Mouse (Mus musculus): ENCODE measurements at regions not wholly inside any gene's neighbourhood (a gene's known extent, or its start where the extent isn't known, plus 50 kb on each side); places are given as distances from the start of the nearest gene placed in this dataset.
A peak's percentile ranks its signal among the peaks of the same experiment; 100 is the strongest.

- no peak for ATAC-seq (ENCODE audit: low FRiP score, low read depth)
- Histone ChIP-seq H3K4me3 (no peak overlapping the region), H3K27ac (replicated peaks) (no peak overlapping the region), H3K9me3 (no peaks in the 10 kb centered on the region), H3K4me1 (replicated peaks) (peaks cover 6% of the 10 kb centered on the region), H3K4me2 (no peak overlapping the region), H3K27me3 (no peaks in the 10 kb centered on the region), H3K36me3 (no peaks in the 10 kb centered on the region), H3K9ac (no peak overlapping the region)
These were observed 117.9 kb downstream of the Icos start for GRCm38 (mm10) chr1:61095481-61096165.

DNA sequence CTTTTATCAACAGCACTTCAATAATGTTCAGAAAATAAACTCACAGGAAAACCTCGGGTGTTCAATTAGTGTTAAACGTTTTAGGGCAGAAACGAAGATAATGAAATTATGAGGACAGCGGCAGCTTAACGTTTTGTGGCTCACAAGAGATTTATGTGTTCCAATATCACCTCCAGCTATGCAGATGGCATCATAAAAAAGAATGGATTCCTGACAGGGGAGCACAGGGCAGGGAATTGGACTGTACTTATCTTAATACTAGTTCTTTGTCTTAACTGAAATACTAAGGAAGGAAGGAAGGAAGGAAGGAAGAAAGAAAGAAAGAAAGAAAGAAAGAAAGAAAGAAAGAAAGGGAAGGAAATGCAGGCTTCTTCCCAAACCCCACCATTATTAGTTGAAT is 121.6 kb downstream of the Icos start:
- Histone ChIP-seq H3K4me3 (no peak overlapping the region), H3K4me2 (no peak overlapping the region), H3K27ac (replicated peaks) (peak overlapping the region; percentile 45; the same call in 1 of the 2 replicates), H3K9ac (no peak overlapping the region), H3K4me1 (replicated peaks) (peaks cover 6% of the 10 kb centered on the region), H3K36me3 (no peaks in the 10 kb centered on the region), H3K9me3 (no peaks in the 10 kb centered on the region), H3K27me3 (no peaks in the 10 kb centered on the region)
- WGBS: 37% methylated on average over 5 of the region's 5 CpGs
- ATAC-seq (ENCODE audit: low FRiP score, low read depth): no peak

DNA sequence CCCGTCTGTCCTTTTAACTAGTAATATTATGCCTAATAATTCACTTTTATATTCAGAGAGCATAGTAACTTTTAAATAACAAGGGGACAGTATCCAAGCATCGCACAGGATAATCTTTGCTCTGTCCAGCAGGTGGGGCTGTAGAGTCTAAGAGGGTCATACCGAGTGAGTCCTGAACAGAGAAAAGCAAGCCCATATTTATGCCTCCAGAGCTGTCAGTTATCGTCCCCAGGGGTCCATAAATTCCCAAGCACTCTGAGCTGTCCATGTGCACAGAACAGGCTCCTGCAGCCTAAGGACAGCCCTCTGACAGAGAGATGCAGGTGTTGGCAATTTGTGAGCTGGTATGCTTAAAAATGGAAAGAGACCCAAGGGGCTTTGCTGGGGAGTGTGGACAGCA is 124.0 kb downstream of the Icos start:
- H3K4me3 ChIP-seq: no peak overlapping the region
- H3K27ac ChIP-seq (replicated peaks): no peak overlapping the region
- no peaks in the 10 kb centered on the region for H3K9me3 ChIP-seq
- no peak for ATAC-seq (ENCODE audit: low FRiP score, low read depth)
- no peaks in the 10 kb centered on the region for H3K27me3 ChIP-seq
- no peak overlapping the region for H3K9ac ChIP-seq
- no peak overlapping the region for H3K4me2 ChIP-seq
- peaks cover 6% of the 10 kb centered on the region for H3K4me1 ChIP-seq (replicated peaks)
- WGBS: 66% methylated on average over 4 of the region's 4 CpGs
- no peaks in the 10 kb centered on the region for H3K36me3 ChIP-seq

DNA sequence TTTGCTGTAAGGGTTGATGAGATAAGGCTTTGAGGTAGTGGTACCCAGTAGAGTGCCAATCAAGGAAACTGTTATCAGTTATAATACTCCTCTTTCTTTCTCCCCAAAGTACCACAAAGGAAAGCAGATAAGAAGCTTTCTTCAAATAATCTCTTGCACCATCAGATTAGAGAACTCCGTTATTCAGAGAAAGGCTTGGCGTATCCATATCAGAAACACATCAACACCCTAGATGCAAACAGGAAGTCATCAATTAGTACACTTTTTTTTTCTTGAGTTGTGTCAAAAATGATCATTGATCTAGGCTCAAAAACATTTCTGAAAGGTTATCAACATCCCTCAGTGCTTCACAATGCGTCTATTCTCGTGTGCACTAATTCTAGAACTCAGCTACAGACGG is 124.6 kb downstream of the Icos start:
- Histone ChIP-seq H3K27ac (replicated peaks) (no peak overlapping the region), H3K4me2 (no peak overlapping the region), H3K9me3 (no peaks in the 10 kb centered on the region), H3K9ac (no peak overlapping the region), H3K4me3 (no peak overlapping the region), H3K4me1 (replicated peaks) (peaks cover 6% of the 10 kb centered on the region), H3K36me3 (no peaks in the 10 kb centered on the region), H3K27me3 (no peaks in the 10 kb centered on the region)
- 72% methylated on average over 5 of the region's 5 CpGs for WGBS
- ATAC-seq (ENCODE audit: low FRiP score, low read depth): no peak

- Histone ChIP-seq H3K27me3 (no peaks in the 10 kb centered on the region), H3K4me2 (no peak overlapping the region), H3K9ac (no peak overlapping the region), H3K36me3 (no peaks in the 10 kb centered on the region), H3K9me3 (no peaks in the 10 kb centered on the region), H3K4me1 (replicated peaks) (peaks cover 6% of the 10 kb centered on the region), H3K27ac (replicated peaks) (no peak overlapping the region), H3K4me3 (no peak overlapping the region)
- WGBS: 87% methylated on average over 12 of the region's 12 CpGs
- ATAC-seq (ENCODE audit: low FRiP score, low read depth): no peak
These were observed 125.9 kb downstream of the Icos start for GRCm38 (mm10) chr1:61103581-61103980.

DNA sequence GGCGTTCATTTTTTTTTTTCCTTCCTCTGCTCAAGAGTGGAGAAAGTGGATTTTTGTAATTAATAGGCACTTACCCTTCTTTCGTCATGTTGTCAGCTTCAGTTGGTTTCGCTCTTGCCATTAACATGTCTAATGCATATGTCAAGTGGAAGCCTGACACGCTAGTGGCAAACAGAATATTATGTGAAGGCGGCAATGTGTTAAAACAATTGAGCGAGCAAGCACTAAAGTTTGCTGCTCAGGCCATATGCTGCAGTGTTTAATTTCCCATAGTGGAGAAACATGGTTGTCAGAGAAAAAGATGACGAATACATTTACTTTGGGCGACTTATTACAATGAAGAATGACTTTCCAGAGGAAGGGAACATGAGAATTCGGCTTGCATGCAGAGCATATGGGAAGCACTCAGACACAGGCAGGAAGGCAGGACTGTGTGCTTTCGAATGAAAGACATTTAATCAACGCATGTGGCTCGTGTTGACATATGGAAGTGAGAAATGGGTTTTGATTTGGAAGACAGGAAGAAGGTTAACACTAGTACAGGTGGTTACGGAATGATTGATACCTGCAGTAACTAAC is 134.1 kb downstream of the Icos start:
- H3K36me3 ChIP-seq: no peaks in the 10 kb centered on the region
- H3K9me3 ChIP-seq: no peaks in the 10 kb centered on the region
- H3K27ac ChIP-seq (replicated peaks): no peak overlapping the region
- 71% methylated on average over 13 of the region's 13 CpGs for WGBS
- H3K4me2 ChIP-seq: no peak overlapping the region
- no peaks in the 10 kb centered on the region for H3K27me3 ChIP-seq
- H3K4me1 ChIP-seq (replicated peaks): no peaks in the 10 kb centered on the region
- no peak overlapping the region for H3K9ac ChIP-seq
- H3K4me3 ChIP-seq: no peak overlapping the region
- no peak for ATAC-seq (ENCODE audit: low FRiP score, low read depth)

GRCm38 (mm10) chr1:61117535-61117934 is 139.8 kb downstream of the Icos start:
- H3K27ac ChIP-seq (replicated peaks): no peak overlapping the region
- WGBS: 25% methylated on average over 10 of the region's 10 CpGs

DNA sequence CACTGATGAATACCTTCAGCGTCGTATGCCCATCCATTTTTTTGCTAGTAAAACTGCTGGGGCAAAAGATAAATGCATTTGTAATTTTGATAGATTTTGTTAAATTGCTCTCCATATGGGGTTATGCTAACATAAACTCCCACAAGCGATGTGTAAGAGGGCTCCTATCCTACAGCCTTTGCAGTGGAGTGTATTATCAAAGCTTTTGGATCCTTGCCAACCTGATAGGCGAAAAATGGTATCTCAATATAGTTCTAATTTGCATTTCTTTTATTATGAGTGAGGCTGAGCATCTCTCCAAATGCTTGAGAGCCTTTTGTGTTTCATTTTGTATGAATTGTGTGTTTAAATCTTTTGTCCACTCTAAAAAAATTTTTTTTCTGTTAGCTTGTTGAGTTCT is 140.3 kb downstream of the Icos start:
- no peak overlapping the region for H3K27ac ChIP-seq (replicated peaks)
- H3K36me3 ChIP-seq: no peaks in the 10 kb centered on the region
- no peaks in the 10 kb centered on the region for H3K9me3 ChIP-seq
- H3K27me3 ChIP-seq: no peaks in the 10 kb centered on the region
- H3K4me1 ChIP-seq (replicated peaks): no peaks in the 10 kb centered on the region
- 38% methylated on average over 4 of the region's 4 CpGs for WGBS
- no peak overlapping the region for H3K4me3 ChIP-seq
- ATAC-seq (ENCODE audit: low FRiP score, low read depth): no peak
- H3K4me2 ChIP-seq: no peak overlapping the region
- H3K9ac ChIP-seq: no peak overlapping the region

More at GRCm38 (mm10) chr1:61117535-61117934, 139.8 kb downstream of the Icos start:
- Histone ChIP-seq H3K9ac (no peak overlapping the region), H3K4me1 (replicated peaks) (no peaks in the 10 kb centered on the region), H3K9me3 (no peaks in the 10 kb centered on the region), H3K4me2 (no peak overlapping the region), H3K36me3 (no peaks in the 10 kb centered on the region), H3K27me3 (no peaks in the 10 kb centered on the region), H3K4me3 (no peak overlapping the region)
- ATAC-seq (ENCODE audit: low FRiP score, low read depth): no peak

DNA sequence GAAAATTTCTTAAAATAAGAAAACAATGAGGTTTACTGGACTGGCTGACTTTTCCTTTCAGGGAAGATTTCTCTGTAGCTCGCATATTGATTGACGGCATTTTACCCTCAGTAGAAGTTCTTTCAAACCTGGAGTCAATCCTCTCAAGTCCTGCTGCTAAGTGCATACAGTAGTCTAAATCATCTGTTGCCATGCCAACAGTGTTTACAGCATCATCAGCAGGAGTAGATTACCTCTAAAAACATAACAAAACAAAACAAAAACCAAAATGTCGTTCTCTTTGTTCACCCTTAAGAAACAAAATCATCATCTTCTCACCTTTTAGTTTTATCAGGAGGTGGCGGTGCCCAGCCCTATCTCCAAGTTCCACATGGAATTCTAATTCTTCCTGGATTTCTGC is 143.8 kb downstream of the Icos start:
- 65% methylated on average over 4 of the region's 4 CpGs for WGBS
- Histone ChIP-seq H3K9me3 (no peaks in the 10 kb centered on the region), H3K27me3 (no peaks in the 10 kb centered on the region), H3K4me1 (replicated peaks) (no peaks in the 10 kb centered on the region), H3K4me3 (no peak overlapping the region), H3K27ac (replicated peaks) (no peak overlapping the region), H3K9ac (no peak overlapping the region), H3K4me2 (no peak overlapping the region), H3K36me3 (no peaks in the 10 kb centered on the region)
- ATAC-seq (ENCODE audit: low FRiP score, low read depth): no peak

- H3K27me3 ChIP-seq: no peaks in the 10 kb centered on the region
- no peak overlapping the region for H3K4me3 ChIP-seq
- no peak overlapping the region for H3K27ac ChIP-seq (replicated peaks)
- H3K4me2 ChIP-seq: no peak overlapping the region
- no peaks in the 10 kb centered on the region for H3K9me3 ChIP-seq
- no peaks in the 10 kb centered on the region for H3K4me1 ChIP-seq (replicated peaks)
- ATAC-seq (ENCODE audit: low FRiP score, low read depth): no peak
- H3K36me3 ChIP-seq: no peaks in the 10 kb centered on the region
- WGBS: 94% methylated on average over 2 of the region's 2 CpGs
- H3K9ac ChIP-seq: no peak overlapping the region
These were observed 147.4 kb downstream of the Icos start for GRCm38 (mm10) chr1:61125127-61125526.

DNA sequence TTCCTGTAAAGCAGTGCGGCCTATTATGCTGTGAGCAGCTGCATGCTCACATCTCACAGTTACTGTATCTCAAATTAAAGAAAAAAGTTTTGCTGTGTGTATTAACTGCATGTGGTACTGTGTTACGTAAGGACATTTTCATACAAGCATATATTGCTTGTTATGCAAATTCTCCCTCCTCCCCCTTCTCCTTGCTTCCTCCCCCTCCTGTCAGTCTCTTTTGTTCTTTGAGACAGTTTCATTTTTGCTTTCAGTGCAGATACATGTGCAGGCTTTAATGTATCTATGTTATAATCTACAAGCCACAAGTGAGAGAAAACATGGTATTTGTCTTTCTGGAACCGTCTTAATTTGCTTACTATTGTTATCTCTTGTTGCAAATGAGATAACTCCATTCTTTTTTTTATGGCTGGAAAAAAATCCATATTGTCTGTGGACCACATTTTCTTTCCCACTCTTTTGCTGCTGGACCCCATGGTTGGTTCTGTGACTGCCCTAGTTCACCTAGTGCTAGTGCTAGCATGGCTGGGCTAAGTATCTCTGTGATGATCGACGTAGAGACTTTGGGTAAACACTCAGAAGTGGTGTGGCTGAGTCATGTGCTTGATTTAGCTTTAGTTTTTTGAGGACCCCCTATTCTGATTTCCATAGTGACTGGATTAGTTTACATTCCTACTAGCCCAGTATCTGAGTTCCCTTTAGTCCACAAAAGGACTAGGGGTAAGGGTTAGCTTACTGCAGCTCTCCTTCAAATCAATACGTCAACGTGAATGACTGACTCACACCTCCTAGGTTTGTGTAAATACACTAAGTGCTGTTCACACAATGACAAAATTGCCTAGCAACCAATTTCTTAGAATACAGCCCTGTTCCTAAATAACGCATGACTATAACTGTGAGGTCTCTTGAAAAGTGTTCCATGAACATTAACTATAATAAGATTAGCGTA is 158.1 kb downstream of the Icos start:
- Histone ChIP-seq H3K27ac (replicated peaks) (no peak overlapping the region), H3K9ac (no peak overlapping the region), H3K27me3 (no peaks in the 10 kb centered on the region), H3K4me1 (replicated peaks) (peaks cover 23% of the 10 kb centered on the region), H3K4me3 (no peak overlapping the region), H3K4me2 (no peak overlapping the region), H3K9me3 (no peaks in the 10 kb centered on the region), H3K36me3 (no peaks in the 10 kb centered on the region)
- 64% methylated on average over 9 of the region's 9 CpGs for WGBS
- ATAC-seq (ENCODE audit: low FRiP score, low read depth): no peak

DNA sequence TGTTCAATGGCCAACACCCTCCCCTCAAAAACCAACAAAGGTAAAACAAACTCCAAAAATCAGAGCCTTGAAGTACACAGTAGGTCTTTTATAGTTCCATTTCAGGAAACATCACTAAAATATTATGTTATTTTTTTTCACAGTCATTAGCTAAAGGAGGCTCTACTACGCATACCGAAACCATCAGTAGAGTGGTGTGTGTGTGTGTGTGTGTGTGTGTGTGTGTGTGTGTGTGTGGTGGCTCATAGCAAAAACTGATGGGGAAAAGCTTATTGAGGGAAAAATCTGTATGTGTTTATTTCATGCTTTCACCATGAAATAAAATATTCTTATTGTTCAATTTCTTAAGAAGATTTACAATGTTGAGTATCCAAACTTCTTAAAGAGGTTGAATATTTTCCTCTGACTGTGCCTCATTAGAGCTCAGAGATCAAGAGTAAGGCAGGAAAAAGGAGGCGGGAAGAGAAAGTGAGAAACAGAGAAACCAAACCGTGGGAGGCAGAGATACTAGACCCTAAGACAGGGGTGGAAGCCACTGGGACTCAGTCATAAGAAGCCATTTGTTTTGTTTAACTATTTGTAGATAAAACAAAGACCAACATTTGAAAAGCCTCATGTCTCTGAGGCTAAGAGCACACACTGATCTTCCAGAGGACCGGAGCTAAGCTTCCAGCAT is 159.6 kb downstream of the Icos start:
- Histone ChIP-seq H3K9me3 (no peaks in the 10 kb centered on the region), H3K9ac (no peak overlapping the region), H3K36me3 (no peaks in the 10 kb centered on the region), H3K27ac (replicated peaks) (no peak overlapping the region), H3K4me2 (no peak overlapping the region), H3K4me1 (replicated peaks) (peaks cover 36% of the 10 kb centered on the region), H3K27me3 (no peaks in the 10 kb centered on the region), H3K4me3 (no peak overlapping the region)
- ATAC-seq (ENCODE audit: low FRiP score, low read depth): no peak
- WGBS: 63% methylated on average over 5 of the region's 5 CpGs

Data from hindbrain, embryonic 15.5 days (tissue).